Mouse (Mus musculus) T-cell, adult 66 days (primary cell): ENCODE data around the gene Esrrg. TPM values are rescaled to one million over a fixed set of nuclear protein-coding genes. Genes with fewer than 3 reads are reported as not detected.

Experiments
- total RNA-seq, 2 experiments: library from RNA; stranded (reverse); gene quantifications; 3 replicates in 1 of 2; 4 replicates in 1 of 2; pipeline ENCODE4 v1.2.4; 2023

Gene Esrrg
- total RNA-seq, result not detected

DNA sequence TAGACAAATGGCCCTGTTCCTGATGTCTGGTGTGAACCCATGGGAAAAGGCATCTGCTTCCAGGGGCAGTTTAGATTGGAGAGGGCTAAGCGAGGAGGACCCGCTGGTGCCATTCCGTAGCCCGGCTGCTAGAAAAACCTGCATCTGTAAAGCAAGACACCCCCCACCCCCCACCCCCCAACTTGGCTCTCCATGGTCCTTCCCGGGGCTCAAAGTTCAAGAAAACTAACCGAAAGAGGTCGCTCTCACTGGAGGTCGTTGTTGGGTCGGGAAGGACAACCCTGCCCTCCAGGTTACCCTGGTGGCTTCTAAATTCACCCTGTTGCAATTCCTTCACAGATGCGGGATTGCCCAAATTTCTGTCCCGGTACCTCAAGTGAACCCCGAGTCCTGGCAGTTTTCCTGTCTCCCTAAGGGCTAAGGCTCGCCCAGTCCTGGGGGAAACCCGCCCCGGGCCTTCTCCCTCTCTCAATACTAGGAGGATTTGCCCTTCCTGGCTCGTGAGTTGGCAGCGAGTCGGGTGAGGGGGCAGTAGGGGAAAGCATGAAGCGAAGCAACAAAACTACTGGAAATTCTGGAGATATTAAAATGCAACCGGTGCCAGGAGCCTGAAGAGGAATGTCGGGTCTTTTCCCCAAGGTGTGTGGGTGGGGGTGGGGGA, at the start of gene Esrrg:
Gene Esrrg (plus strand): TSS at position 531 of the 661 bp plus-strand sequence.

DNA sequence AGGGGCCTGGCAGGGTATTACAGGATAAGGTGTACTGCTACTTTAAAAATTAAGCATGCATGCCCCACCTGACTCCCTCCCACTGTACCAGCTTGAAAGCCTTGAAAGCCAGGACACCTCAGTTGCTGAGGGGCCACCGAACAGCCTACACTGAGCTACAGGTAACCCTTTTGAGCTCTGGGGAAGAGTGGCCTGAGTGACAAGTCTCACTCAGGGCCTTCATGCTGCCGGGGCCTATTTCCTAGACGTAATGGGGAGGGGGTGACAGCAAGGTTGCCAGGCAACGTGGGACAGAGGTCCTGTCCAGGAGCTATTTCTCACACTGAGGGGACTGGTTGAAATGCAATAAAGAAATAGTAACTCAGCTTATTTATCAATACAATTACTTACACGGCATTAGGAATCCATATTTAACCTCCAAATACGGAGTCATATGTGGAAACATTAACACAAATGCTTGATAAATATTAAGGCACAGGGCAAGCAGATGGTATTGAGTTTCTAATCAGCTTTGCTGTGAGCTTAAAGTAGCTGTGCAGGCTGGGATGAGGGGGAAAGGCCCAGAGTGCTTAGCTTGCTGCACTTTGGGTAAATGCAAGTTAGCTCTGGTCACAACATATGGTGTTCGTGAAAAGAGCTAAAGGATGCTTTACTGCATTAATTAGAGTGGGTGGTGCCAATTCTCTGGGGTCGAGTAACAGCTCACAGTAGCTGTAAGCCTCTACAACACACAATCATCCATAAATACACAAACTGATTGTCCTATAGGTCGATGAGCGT, 653.5 kb downstream of the Esrrg start, which contains the start of gene Ush2a:
Gene Ush2a (plus strand): TSS at position 121 of the 780 bp plus-strand sequence.

